Mouse (Mus musculus) liver, embryonic 16.5 days (tissue): ENCODE data around the gene Rere. TPM values are rescaled to one million over a fixed set of nuclear protein-coding genes. Genes with fewer than 3 reads are reported as not detected.
A peak's percentile ranks its signal among the peaks of the same experiment; 100 is the strongest.

Experiments
- ATAC-seq: fragments of 200-750 bp; cut with Nextera tagmentation; 2 replicates; pipeline ENCODE4 v1.8.0; 2017; ENCODE audit warnings: low read depth, mild to moderate bottlenecking, moderate number of reproducible peaks, moderate library complexity
- H3K27ac ChIP-seq: fragments of 300-500 bp; sonication (generic); 2 replicates; pipeline ENCODE4 v1.5.1; 2014; ENCODE audit warnings: mild to moderate bottlenecking, low read length
- H3K27me3 ChIP-seq: fragments of 300-500 bp; sonication (generic); 2 replicates; pipeline ENCODE4 v1.6.1; 2014; ENCODE audit warnings: low read depth, low read length, mixed read lengths; ENCODE audit not compliant: control insufficient read depth, insufficient read depth
- H3K36me3 ChIP-seq: fragments of 300-500 bp; sonication (generic); 2 replicates; pipeline ENCODE4 v1.6.1; 2014; ENCODE audit warnings: mild to moderate bottlenecking; ENCODE audit not compliant: control insufficient read depth, insufficient read depth
- H3K4me1 ChIP-seq: fragments of 300-500 bp; sonication (generic); 2 replicates; pipeline ENCODE4 v1.6.1; 2014; ENCODE audit warnings: low read depth, low read length, mixed read lengths; ENCODE audit not compliant: control insufficient read depth
- H3K4me2 ChIP-seq: fragments of 300-500 bp; sonication (generic); 2 replicates; pipeline ENCODE4 v1.6.1; 2014; ENCODE audit warnings: low read depth, low read length, mixed read lengths
- H3K4me3 ChIP-seq: fragments of 300-500 bp; sonication (generic); 2 replicates; pipeline ENCODE4 v1.5.1; 2014; ENCODE audit warnings: low read depth, mild to moderate bottlenecking, low read length
- H3K9ac ChIP-seq: fragments of 300-500 bp; sonication (generic); 2 replicates; pipeline ENCODE4 v1.6.1; 2014; ENCODE audit warnings: low read depth, low read length
- H3K9me3 ChIP-seq: fragments of 300-500 bp; sonication (generic); replicated peaks from 2 replicates; pipeline ENCODE4 v1.6.1; 2016; ENCODE audit warnings: low read length; ENCODE audit not compliant: control insufficient read depth
- WGBS: fragments of 180-500 bp; shearing (Covaris S2); extraction: QIAGEN DNeasy Blood & Tissue Kit; methylation state at CpG from one replicate; pipeline ENCODE4 v1.1.7; 2014; ENCODE audit not compliant: insufficient replicate concordance; 5-methylcytosine and 5-hydroxymethylcytosine counted together
- polyA plus RNA-seq: library from polyadenylated mRNA; unstranded; fragments of >200 nt; fragmentation: Nextera tagmentation; extraction: Ambion mirVana; gene quantifications from 2 replicates; pipeline ENCODE4 v1.2.1, GENCODE M21; 2015

Gene Rere
- polyA plus RNA-seq, 1 experiment from 2014 or later: 6.8 TPM

- 41% methylated on average over 5 of the region's 5 CpGs for WGBS
- Histone ChIP-seq H3K27ac (peak overlapping the region; percentile 87), H3K27me3 (no peaks in the 10 kb centered on the region), H3K36me3 (no peaks in the 10 kb centered on the region), H3K9me3 (no peaks in the 10 kb centered on the region), H3K4me2 (peak overlapping the region; percentile 61), H3K9ac (peak overlapping the region; percentile 39), H3K4me3 (peak overlapping the region; percentile 38), H3K4me1 (peaks cover 52% of the 10 kb centered on the region)
- ATAC-seq: peak; percentile 89
Measured at GRCm38 (mm10) chr4:150518826-150519225, 237.4 kb downstream of the Rere start.

DNA sequence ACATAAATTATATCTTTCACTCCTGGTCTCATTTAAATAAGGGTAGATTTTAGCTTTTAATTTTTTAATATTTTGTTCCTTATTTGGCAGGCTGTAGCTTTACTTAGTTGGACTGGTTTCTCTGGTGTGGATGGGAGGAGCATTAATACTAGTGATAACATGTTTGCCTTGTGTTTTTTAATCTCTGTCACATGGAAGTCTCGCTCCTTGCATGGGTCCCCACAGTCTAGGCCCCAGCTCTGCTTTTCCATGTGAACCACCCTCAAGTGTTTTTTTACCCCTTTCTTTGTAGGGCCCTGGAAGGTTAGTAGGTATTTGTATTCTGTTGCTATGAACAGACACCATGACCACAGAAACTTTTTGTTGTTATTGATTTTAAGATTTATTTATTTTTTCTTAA is 238.6 kb downstream of the Rere start:
- WGBS: 21% methylated on average over 1 of the region's 1 CpGs
- H3K9ac ChIP-seq: no peak overlapping the region
- ATAC-seq: no peak
- H3K36me3 ChIP-seq: no peaks in the 10 kb centered on the region
- no peaks in the 10 kb centered on the region for H3K9me3 ChIP-seq
- H3K4me1 ChIP-seq: peaks cover 54% of the 10 kb centered on the region
- H3K27ac ChIP-seq: no peak overlapping the region
- no peak overlapping the region for H3K4me3 ChIP-seq
- H3K4me2 ChIP-seq: 0 out of 2 replicates have a peak overlapping the region, but pooled peaks have one; percentile 7
- no peaks in the 10 kb centered on the region for H3K27me3 ChIP-seq

- peak overlapping the region; percentile 35; the same call in 1 of the 2 replicates for H3K27ac ChIP-seq
- 69% methylated on average over 5 of the region's 5 CpGs for WGBS
Measured at GRCm38 (mm10) chr4:150522425-150522824, 241.0 kb downstream of the Rere start.

DNA sequence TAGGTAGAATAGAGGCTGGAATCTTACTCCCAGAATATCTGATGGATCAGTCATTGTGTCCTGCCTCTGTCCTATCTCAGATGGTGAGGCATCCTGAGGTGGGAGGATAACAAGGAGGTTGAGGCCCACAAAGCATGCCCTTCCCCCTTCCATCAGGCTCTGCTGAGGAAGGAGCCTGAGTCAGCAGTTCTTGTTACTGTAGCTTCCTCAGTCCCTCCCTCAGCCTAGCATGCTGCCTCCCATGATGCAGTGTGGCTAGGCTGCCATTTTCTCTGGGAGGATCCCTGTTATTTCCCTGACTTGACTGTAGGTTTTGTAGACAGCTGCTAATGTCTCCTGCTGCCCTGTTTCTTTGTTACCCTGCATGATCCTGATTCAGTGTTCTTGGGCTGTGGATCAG is 241.9 kb downstream of the Rere start:
- ATAC-seq: peak; percentile 77
- Histone ChIP-seq H3K9ac (no peak overlapping the region), H3K36me3 (no peaks in the 10 kb centered on the region), H3K4me2 (no peak overlapping the region), H3K27me3 (no peaks in the 10 kb centered on the region), H3K27ac (peak overlapping the region; percentile 62), H3K4me1 (peaks cover 31% of the 10 kb centered on the region), H3K4me3 (no peak overlapping the region), H3K9me3 (no peaks in the 10 kb centered on the region)

More at GRCm38 (mm10) chr4:150522425-150522824, 241.0 kb downstream of the Rere start:
- peak overlapping the region; percentile 11; the same call in 1 of the 2 replicates for H3K9ac ChIP-seq
- H3K4me3 ChIP-seq: no peak overlapping the region
- peaks cover 40% of the 10 kb centered on the region for H3K4me1 ChIP-seq
- H3K27me3 ChIP-seq: no peaks in the 10 kb centered on the region
- no peak for ATAC-seq
- no peaks in the 10 kb centered on the region for H3K36me3 ChIP-seq
- no peaks in the 10 kb centered on the region for H3K9me3 ChIP-seq
- H3K4me2 ChIP-seq: no peak overlapping the region

GRCm38 (mm10) chr4:150526269-150526668 is 244.8 kb downstream of the Rere start:
- no peak overlapping the region for H3K4me2 ChIP-seq
- H3K27ac ChIP-seq: no peak overlapping the region
- no peak overlapping the region for H3K9ac ChIP-seq
- H3K36me3 ChIP-seq: no peaks in the 10 kb centered on the region
- ATAC-seq: no peak
- H3K4me3 ChIP-seq: no peak overlapping the region
- no peaks in the 10 kb centered on the region for H3K9me3 ChIP-seq
- WGBS: 73% methylated on average over 1 of the region's 1 CpGs
- peaks cover 16% of the 10 kb centered on the region for H3K4me1 ChIP-seq
- H3K27me3 ChIP-seq: no peaks in the 10 kb centered on the region

DNA sequence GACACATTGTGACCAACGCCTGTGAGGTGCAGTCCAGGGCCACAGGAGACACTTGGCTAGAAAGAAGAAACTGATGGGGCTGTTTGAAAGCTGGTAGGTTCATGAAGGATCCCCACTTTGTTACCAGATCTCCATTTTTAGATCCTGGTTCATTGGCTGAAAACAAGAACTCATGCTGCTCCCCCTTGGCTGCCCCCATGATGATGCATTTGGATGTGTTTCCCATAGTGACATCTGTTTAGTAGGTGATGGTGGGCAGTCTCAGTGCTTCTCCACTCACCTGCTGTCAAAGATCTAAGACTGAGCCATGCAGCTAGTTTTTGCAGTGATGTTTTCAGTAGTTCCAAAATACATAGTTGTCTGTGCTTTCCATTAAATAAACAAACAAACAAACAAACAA is 247.0 kb downstream of the Rere start:
- Histone ChIP-seq H3K9me3 (no peaks in the 10 kb centered on the region), H3K4me3 (no peak overlapping the region), H3K4me1 (peaks cover 6% of the 10 kb centered on the region), H3K36me3 (no peaks in the 10 kb centered on the region), H3K27me3 (no peaks in the 10 kb centered on the region), H3K9ac (no peak overlapping the region), H3K4me2 (no peak overlapping the region), H3K27ac (no peak overlapping the region)
- WGBS: 72% methylated on average over 1 of the region's 1 CpGs
- no peak for ATAC-seq

GRCm38 (mm10) chr4:150528846-150529245 is 247.4 kb downstream of the Rere start:
- ATAC-seq: no peak

DNA sequence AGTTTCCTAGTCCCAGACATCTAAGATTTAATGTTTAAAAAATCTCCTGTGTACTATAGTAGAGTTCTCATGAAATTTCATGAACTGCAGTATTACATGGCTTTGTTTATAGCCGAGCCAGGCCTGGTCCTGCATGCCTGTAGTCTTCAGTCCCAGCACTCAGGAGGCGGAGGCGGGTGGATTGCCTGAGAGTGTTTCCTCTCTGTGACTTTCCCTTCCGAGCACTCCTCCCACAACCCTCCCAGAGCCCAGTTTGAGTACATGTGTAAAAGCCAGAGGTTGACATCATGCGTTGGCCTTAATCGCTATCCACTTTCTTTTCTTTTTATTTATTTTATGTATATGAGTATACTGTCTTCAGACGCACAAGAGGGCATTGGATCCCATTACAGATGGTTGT is 250.4 kb downstream of the Rere start:
- Histone ChIP-seq H3K27me3 (no peaks in the 10 kb centered on the region), H3K4me3 (no peak overlapping the region), H3K36me3 (no peaks in the 10 kb centered on the region), H3K4me1 (no peaks in the 10 kb centered on the region), H3K9me3 (no peaks in the 10 kb centered on the region), H3K4me2 (no peak overlapping the region), H3K27ac (no peak overlapping the region), H3K9ac (no peak overlapping the region)
- no peak for ATAC-seq
- WGBS: 78% methylated on average over 7 of the region's 7 CpGs

More at GRCm38 (mm10) chr4:150528846-150529245, 247.4 kb downstream of the Rere start:
- Histone ChIP-seq H3K4me1 (peaks cover 2% of the 10 kb centered on the region), H3K27ac (no peak overlapping the region), H3K36me3 (no peaks in the 10 kb centered on the region), H3K9me3 (no peaks in the 10 kb centered on the region), H3K4me3 (no peak overlapping the region), H3K9ac (no peak overlapping the region), H3K4me2 (no peak overlapping the region), H3K27me3 (no peaks in the 10 kb centered on the region)
- 75% methylated on average over 5 of the region's 5 CpGs for WGBS

GRCm38 (mm10) chr4:150536821-150537510 is 255.5 kb downstream of the Rere start:
- ATAC-seq: no peak
- WGBS: 76% methylated on average over 3 of the region's 3 CpGs
- no peak overlapping the region for H3K4me3 ChIP-seq
- H3K4me2 ChIP-seq: no peak overlapping the region
- no peaks in the 10 kb centered on the region for H3K27me3 ChIP-seq
- H3K27ac ChIP-seq: no peak overlapping the region
- no peaks in the 10 kb centered on the region for H3K9me3 ChIP-seq
- no peak overlapping the region for H3K9ac ChIP-seq
- H3K4me1 ChIP-seq: peaks cover 2% of the 10 kb centered on the region
- H3K36me3 ChIP-seq: no peaks in the 10 kb centered on the region; the same call in 1 of the 2 replicates
